24 mouse cellular contexts compared by ENCODE assay signal in genomic region chr17:70890571-70890970, GRCm38 (mm10).
"Had no signal": no experiment of that assay in that cellular context is flagged by ENCODE, and none has a peak within 500 bp of the region (broad histone marks: within the 10 kb centered on the region; RNA-seq: fewer than 3 reads in every experiment).

No protein-coding gene starts in this region.

- H3K27me3 ChIP-seq: limb, embryonic 13.5 days; liver, embryonic 12.5 days; liver, embryonic 15.5 days; lung, embryonic 15.5 days; megakaryocyte, embryonic 14.5 days; midbrain, embryonic 12.5 days; midbrain, embryonic 15.5 days; neural tube, embryonic 12.5 days; neural tube, embryonic 15.5 days had no signal

- H3K4me2 ChIP-seq: limb, embryonic 13.5 days; liver, embryonic 12.5 days; liver, embryonic 15.5 days; lung, embryonic 15.5 days; midbrain, embryonic 12.5 days; midbrain, embryonic 15.5 days; neural tube, embryonic 12.5 days; neural tube, embryonic 15.5 days had no signal

- H3K27ac ChIP-seq: layer of hippocampus, adult 2 months; limb, embryonic 10.5 days; limb, embryonic 13.5 days; liver, embryonic 12.5 days; liver, embryonic 15.5 days; lung, embryonic 15.5 days; midbrain, embryonic 12.5 days; midbrain, embryonic 15.5 days; neural tube, embryonic 12.5 days; neural tube, embryonic 15.5 days had no signal

- H3K9ac ChIP-seq: limb, embryonic 13.5 days; liver, embryonic 12.5 days; liver, embryonic 15.5 days; lung, embryonic 15.5 days; midbrain, embryonic 12.5 days; midbrain, embryonic 15.5 days; neural tube, embryonic 12.5 days; neural tube, embryonic 15.5 days had no signal

- H3K36me3 ChIP-seq: limb, embryonic 10.5 days; limb, embryonic 13.5 days; liver, embryonic 12.5 days; liver, embryonic 15.5 days; lung, embryonic 15.5 days; midbrain, embryonic 12.5 days; midbrain, embryonic 15.5 days; neural tube, embryonic 12.5 days; neural tube, embryonic 15.5 days had no signal

- H3K9me3 ChIP-seq: limb, embryonic 10.5 days; limb, embryonic 13.5 days; liver, embryonic 12.5 days; liver, embryonic 15.5 days; lung, embryonic 15.5 days; midbrain, embryonic 12.5 days; midbrain, embryonic 15.5 days; neural tube, embryonic 12.5 days; neural tube, embryonic 15.5 days had no signal

- H3K4me3 ChIP-seq: layer of hippocampus, adult 2 months; limb, embryonic 10.5 days; limb, embryonic 13.5 days; liver, embryonic 12.5 days; liver, embryonic 15.5 days; lung, embryonic 15.5 days; megakaryocyte, embryonic 14.5 days; midbrain, embryonic 12.5 days; midbrain, embryonic 15.5 days; neural tube, embryonic 12.5 days; neural tube, embryonic 15.5 days had no signal

- H3K4me1 ChIP-seq: liver, embryonic 12.5 days; liver, embryonic 15.5 days; megakaryocyte, embryonic 14.5 days; midbrain, embryonic 15.5 days had no signal

- ATAC-seq: intestine, embryonic 16.5 days; liver, embryonic 12.5 days; midbrain, embryonic 15.5 days had no signal

- DNase-seq: kidney, adult 18-20 months; kidney, adult 9 months; kidney, postnatal 14 days; kidney, postnatal 4 days; layer of hippocampus, adult 9-11 months; liver; lung, adult 18-20 months; lung, postnatal 10 days; lung, postnatal 36 days; retina, postnatal 1 day; thymus, adult 18-20 months; thymus, postnatal 36 days had no signal
